Mouse (Mus musculus): ENCODE measurements around the gene Mpp5. TPM values are rescaled to one million over a fixed set of nuclear protein-coding genes. Genes with fewer than 3 reads are reported as not detected.

The Mpp5 gene
- 4.5 and 6.4 TPM in 2 replicates for polyA plus RNA-seq (2012; rRNA removed)

DNA sequence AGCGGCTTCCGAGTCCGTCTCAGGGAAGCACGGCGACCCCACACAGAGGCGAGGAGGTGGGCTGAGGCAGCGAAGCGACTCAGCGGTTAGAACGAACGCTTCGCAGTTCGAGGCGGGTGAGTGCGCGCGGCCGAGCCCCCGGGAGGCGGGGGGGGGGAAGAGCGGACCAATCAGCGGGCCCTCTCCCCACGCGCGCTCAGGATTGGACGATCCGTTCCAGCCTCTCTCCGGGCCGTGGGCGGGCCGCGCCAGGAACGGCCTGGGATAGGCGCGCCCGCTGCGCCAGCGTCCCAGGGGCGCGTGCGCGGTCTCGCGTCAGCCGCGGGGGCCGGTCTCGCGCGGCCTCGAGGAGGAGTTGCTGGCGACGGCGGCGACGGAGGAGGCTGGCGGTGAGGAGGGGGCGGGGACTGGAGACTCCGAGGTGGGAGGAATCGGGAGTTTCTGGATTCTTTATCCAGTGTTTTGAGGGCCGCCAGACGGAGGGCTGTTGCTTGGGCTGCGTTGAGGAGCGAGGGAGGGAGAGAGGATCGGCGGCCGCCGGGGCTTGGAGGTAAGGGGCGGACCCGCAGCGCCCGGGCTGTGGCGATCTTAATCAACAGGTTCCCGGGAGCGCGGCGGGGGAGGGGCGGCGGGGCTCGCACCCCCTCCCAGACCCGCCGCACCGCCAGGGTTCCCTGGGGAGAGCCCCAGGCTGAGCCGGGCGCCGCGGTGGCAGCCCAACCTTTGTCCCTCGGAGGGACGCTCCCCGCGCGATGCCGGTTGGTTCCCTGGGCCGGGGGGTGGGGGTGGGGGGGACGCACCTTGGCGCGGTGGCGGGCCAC lies at the start of gene Mpp5:
Mpp5 (plus strand) TSS at position 351 of the 821 bp plus-strand sequence.
- H3K4me3 ChIP-seq (ENCODE audit: insufficient read depth, low read depth, low read length) = peak within 1 kb of the TSS; percentile 97
- H3K4me1 ChIP-seq (ENCODE audit: control insufficient read depth, insufficient read depth, low read length) = peaks cover 6% of the 10 kb centered on the region; the same call in 1 of the 2 replicates

DNA sequence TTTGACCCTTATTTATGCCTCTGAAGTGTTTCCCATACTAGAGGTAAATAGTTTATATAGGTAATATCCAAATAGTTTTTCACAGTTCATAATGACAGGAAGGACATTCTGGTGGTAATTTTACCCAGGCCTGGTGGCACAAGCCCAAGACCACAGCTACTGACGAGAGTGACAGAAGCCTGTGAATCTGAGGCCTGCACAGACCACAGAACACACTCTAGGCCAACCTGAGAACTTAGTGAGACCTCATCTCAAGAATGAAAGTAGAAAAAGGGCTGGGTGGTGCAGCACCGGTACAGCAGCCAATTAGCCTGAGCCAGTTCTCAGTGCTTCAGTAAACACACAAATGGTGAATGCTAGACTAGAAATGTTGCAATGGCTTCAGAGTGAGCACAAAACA lies 30.9 kb upstream of the Mpp5 start:
- Histone ChIP-seq H3K4me1 (ENCODE audit: control insufficient read depth, insufficient read depth, low read length) (no peaks in the 10 kb centered on the region), H3K27ac (ENCODE audit: insufficient read depth, low read depth, low read length) (no peak overlapping the region), H3K27me3 (replicated peaks; ENCODE audit: control insufficient read depth, insufficient read depth, low read length) (no peaks in the 10 kb centered on the region), H3K4me3 (ENCODE audit: insufficient read depth, low read depth, low read length) (no peak overlapping the region), H3K36me3 (ENCODE audit: control insufficient read depth, insufficient read depth, low read length) (no peaks in the 10 kb centered on the region)
- TF ChIP-seq POLR2A (IDR thresholded peaks at IDR 0.05; ENCODE audit: low read depth, low read length) = no peak
- no peak for TF ChIP-seq CTCF (conservative IDR thresholded peaks at IDR 0.05; ENCODE audit: insufficient read depth, insufficient read length, low read depth, low read length)
- WGBS = 75% methylated on average over 2 of the region's 2 CpGs
- DNase-seq = no peak

More for the DNA sequence above, at the start of gene Mpp5:
- peak; percentile 98 for DNase-seq
- Histone ChIP-seq H3K36me3 (ENCODE audit: control insufficient read depth, insufficient read depth, low read length) (no peaks in the 10 kb centered on the region), H3K27ac (ENCODE audit: insufficient read depth, low read depth, low read length) (peak within 1 kb of the TSS; percentile 92), H3K27me3 (replicated peaks; ENCODE audit: control insufficient read depth, insufficient read depth, low read length) (no peaks in the 10 kb centered on the region)
- 1% methylated on average over 95 of the region's 98 CpGs for WGBS
- no peak for TF ChIP-seq CTCF (conservative IDR thresholded peaks at IDR 0.05; ENCODE audit: insufficient read depth, insufficient read length, low read depth, low read length)
- TF ChIP-seq POLR2A (IDR thresholded peaks at IDR 0.05; ENCODE audit: low read depth, low read length) = peak; percentile 51

DNA sequence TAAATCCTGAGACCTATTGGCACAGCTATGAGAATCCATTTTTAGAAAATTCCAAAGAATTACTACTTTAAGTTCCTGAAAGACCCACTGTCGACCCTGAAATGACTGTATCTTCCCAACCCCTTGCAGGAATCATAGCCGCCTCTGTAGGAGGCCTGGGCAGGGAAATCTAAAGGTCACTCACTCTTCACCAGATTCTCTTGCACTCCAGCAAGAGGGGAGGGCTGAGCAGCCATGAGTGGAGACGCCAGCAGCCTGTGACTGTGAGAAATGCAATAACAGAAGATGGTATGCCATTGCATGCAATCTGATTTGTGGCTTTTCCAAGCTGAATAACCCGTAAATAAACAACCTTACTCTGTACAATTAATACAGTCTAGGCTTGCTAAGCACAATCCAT lies 21.0 kb upstream of the Mpp5 start:
- H3K4me1 ChIP-seq (ENCODE audit: control insufficient read depth, insufficient read depth, low read length) = 0 out of 2 replicates have a peak, but pooled peaks cover 2% of the 10 kb centered on the region
- WGBS = 23% methylated on average over 4 of the region's 4 CpGs
- no peak overlapping the region for H3K27ac ChIP-seq (ENCODE audit: insufficient read depth, low read depth, low read length)
- H3K27me3 ChIP-seq (replicated peaks; ENCODE audit: control insufficient read depth, insufficient read depth, low read length) = no peaks in the 10 kb centered on the region
- no peaks in the 10 kb centered on the region for H3K36me3 ChIP-seq (ENCODE audit: control insufficient read depth, insufficient read depth, low read length)
- DNase-seq = peak; percentile 33
- no peak overlapping the region for H3K4me3 ChIP-seq (ENCODE audit: insufficient read depth, low read depth, low read length)
- TF ChIP-seq POLR2A (IDR thresholded peaks at IDR 0.05; ENCODE audit: low read depth, low read length) (no peak), CTCF (conservative IDR thresholded peaks at IDR 0.05; ENCODE audit: insufficient read depth, insufficient read length, low read depth, low read length) (no peak)

DNA sequence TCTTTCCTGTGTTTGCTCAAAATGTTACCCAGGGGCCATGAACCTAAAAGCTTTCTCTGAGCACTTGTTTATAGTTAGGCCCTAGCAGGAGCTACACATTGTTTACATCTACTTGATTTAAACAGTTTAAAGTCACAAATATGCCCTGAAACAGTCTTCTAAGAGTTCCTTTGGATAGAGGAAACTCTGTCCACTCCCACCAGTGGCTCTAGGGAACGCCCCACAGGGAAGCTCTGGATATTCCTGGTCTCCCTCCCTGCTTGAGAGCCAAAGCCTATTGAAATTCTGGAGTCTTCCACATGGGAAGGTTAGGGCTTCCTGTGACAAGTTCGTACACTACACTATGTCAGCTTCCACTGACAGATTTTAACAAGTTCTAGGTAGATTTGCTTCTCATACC lies 9.1 kb upstream of the Mpp5 start:
- 69% methylated on average over 2 of the region's 2 CpGs for WGBS
- H3K4me3 ChIP-seq (ENCODE audit: insufficient read depth, low read depth, low read length) = no peak overlapping the region
- H3K27ac ChIP-seq (ENCODE audit: insufficient read depth, low read depth, low read length) = no peak overlapping the region
- no peak for TF ChIP-seq CTCF (conservative IDR thresholded peaks at IDR 0.05; ENCODE audit: insufficient read depth, insufficient read length, low read depth, low read length)
- TF ChIP-seq POLR2A (IDR thresholded peaks at IDR 0.05; ENCODE audit: low read depth, low read length) = no peak
- H3K4me1 ChIP-seq (ENCODE audit: control insufficient read depth, insufficient read depth, low read length) = no peaks in the 10 kb centered on the region
- H3K36me3 ChIP-seq (ENCODE audit: control insufficient read depth, insufficient read depth, low read length) = no peaks in the 10 kb centered on the region
- DNase-seq = no peak
- H3K27me3 ChIP-seq (replicated peaks; ENCODE audit: control insufficient read depth, insufficient read depth, low read length) = no peaks in the 10 kb centered on the region

DNA sequence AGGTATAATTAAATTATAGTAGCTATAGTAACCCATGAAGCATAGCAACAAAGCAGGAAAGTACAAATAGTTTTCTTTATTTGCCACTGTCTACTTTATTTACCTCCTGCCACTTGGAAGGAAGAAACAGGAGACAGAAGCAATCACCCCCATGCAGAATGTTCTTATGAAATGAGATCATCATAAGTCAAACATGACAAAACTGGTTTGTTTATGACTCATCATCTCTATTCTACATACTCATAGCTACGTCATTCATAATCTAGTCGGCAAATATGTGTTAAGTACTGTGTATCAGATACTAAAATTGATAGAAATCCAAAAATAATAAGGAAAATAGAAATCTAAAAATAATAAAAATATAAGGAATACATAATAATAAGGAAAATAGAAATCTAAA lies 8.4 kb upstream of the Mpp5 start:
- H3K27me3 ChIP-seq (replicated peaks; ENCODE audit: control insufficient read depth, insufficient read depth, low read length) = no peaks in the 10 kb centered on the region
- TF ChIP-seq POLR2A (IDR thresholded peaks at IDR 0.05; ENCODE audit: low read depth, low read length) = no peak
- TF ChIP-seq CTCF (conservative IDR thresholded peaks at IDR 0.05; ENCODE audit: insufficient read depth, insufficient read length, low read depth, low read length) = no peak
- 93% methylated on average over 2 of the region's 2 CpGs for WGBS

DNA sequence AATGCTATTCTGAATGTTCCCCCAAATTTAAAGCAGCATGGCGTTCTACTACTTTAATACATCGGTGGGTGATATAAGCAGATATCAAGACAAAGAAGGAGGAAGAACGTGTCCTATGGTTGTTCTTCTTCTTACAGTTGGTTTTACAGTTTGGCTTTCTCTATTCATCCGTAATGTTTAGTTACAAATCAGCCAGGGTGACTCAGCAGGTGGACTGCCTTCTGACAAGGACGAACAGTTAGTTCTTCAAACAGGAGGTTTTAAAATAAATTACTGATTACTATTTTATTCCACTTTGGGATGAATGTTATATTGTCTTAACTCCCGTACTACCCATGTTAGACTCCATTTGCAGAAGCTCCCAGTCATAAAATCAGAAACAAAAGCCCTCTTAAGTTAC lies 2.5 kb upstream of the Mpp5 start:
- peak; percentile 69 for DNase-seq
- WGBS = 52% methylated on average over 6 of the region's 6 CpGs
- Histone ChIP-seq H3K4me3 (ENCODE audit: insufficient read depth, low read depth, low read length) (no peak overlapping the region), H3K27ac (ENCODE audit: insufficient read depth, low read depth, low read length) (no peak overlapping the region), H3K27me3 (replicated peaks; ENCODE audit: control insufficient read depth, insufficient read depth, low read length) (no peaks in the 10 kb centered on the region), H3K36me3 (ENCODE audit: control insufficient read depth, insufficient read depth, low read length) (no peaks in the 10 kb centered on the region), H3K4me1 (ENCODE audit: control insufficient read depth, insufficient read depth, low read length) (peaks cover 3% of the 10 kb centered on the region; the same call in 1 of the 2 replicates)
- TF ChIP-seq CTCF (conservative IDR thresholded peaks at IDR 0.05; ENCODE audit: insufficient read depth, insufficient read length, low read depth, low read length) (no peak), POLR2A (IDR thresholded peaks at IDR 0.05; ENCODE audit: low read depth, low read length) (no peak)

More for the DNA sequence above, 8.4 kb upstream of the Mpp5 start:
- no peak for DNase-seq
- Histone ChIP-seq H3K27ac (ENCODE audit: insufficient read depth, low read depth, low read length) (no peak overlapping the region), H3K4me1 (ENCODE audit: control insufficient read depth, insufficient read depth, low read length) (no peaks in the 10 kb centered on the region), H3K4me3 (ENCODE audit: insufficient read depth, low read depth, low read length) (no peak overlapping the region), H3K36me3 (ENCODE audit: control insufficient read depth, insufficient read depth, low read length) (no peaks in the 10 kb centered on the region)

DNA sequence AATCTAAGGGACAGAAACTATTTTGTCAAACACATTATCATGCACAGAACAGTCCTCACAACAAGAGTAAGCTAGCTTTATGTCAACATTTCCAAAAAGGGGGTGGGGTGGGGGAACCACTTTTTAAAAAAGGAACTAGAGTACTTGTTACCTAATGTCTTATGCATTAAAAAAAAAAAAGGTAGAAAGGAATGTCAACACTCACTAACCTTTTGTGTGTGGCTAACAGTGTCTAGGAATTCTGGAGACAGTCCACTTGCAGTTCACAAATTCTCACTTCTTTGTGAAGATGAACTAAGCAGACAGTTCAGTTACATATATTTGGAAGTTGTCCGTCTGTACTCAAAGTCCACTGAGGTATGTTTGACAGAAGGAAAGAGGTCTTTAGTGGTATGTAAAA lies 1.3 kb upstream of the Mpp5 start:
- no peaks in the 10 kb centered on the region for H3K27me3 ChIP-seq (replicated peaks; ENCODE audit: control insufficient read depth, insufficient read depth, low read length)
- WGBS = 51% methylated on average over 1 of the region's 1 CpGs
- DNase-seq = no peak
- TF ChIP-seq POLR2A (IDR thresholded peaks at IDR 0.05; ENCODE audit: low read depth, low read length) (no peak), CTCF (conservative IDR thresholded peaks at IDR 0.05; ENCODE audit: insufficient read depth, insufficient read length, low read depth, low read length) (no peak)
- no peak overlapping the region; the same call in 1 of the 2 replicates for H3K27ac ChIP-seq (ENCODE audit: insufficient read depth, low read depth, low read length)
- peaks cover 6% of the 10 kb centered on the region; the same call in 1 of the 2 replicates for H3K4me1 ChIP-seq (ENCODE audit: control insufficient read depth, insufficient read depth, low read length)
- H3K36me3 ChIP-seq (ENCODE audit: control insufficient read depth, insufficient read depth, low read length) = no peaks in the 10 kb centered on the region
- no peak overlapping the region for H3K4me3 ChIP-seq (ENCODE audit: insufficient read depth, low read depth, low read length)
